Mouse (Mus musculus) liver, adult 2 months (tissue): ENCODE measurements around the gene Rad9a.

ENCODE experiments used
- CTCF ChIP-seq: fragments of 200-500 bp; IDR thresholded peaks from 2 replicates; pipeline ENCODE4 v1.5.1; 2011; ENCODE audit warnings: low read depth, low read length, control low read depth
- POLR2A ChIP-seq: fragments of 200-500 bp; IDR thresholded peaks from 2 replicates; pipeline ENCODE4 v1.6.1; 2011; ENCODE audit warnings: low read length, control low read depth; ENCODE audit not compliant: insufficient read depth; ENCODE audit errors: extremely low read depth

DNA sequence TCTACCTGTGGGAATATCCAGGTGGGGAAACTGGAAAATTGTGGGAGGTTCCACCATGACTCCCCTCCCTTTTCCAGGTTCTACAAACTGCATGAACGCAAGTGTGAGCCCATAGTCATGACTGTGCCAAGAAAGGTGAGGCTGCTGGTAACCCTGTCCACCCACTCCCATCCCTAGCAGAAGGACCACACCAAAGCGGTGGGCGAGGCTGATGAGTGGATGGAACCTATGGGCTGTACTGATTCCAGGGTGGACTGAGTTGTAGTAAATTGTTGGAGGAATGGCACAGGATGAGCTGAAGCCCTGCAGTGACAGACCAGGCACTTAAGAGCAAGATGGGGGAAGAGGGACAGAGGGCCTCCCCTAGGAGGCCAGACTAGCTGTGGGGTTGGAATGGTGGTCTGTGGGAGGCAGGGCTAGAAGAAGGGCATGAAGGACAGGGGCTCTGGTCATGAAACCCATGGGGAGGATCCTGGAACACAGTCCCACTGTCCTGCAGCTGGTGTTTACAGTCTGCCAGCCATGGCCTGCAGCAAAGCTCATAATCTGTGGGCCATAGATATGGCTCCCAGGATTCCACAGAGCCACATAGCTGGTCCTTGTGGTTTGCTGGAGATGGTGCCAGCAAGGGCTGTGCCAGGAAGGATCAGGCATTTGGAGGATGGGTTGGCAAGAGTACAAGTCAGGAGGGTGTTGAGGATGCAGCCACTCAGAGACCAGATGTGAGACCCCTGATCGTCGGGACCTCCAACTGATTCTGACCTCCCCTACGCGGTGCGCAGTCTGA, 48.8 kb downstream of the Rad9a start:
- TF ChIP-seq POLR2A (no peak), CTCF (no peak)
